In genomic region chr6:15792680-15793601, GRCm38 (mm10) we compare ENCODE assay signal across 9 mouse cellular contexts.
DNase-seq lines count a peak whose midpoint lies in the region; ATAC-seq and TF ChIP-seq lines count a peak whose summit lies in the region.
"Had no signal": no experiment of that assay in that cellular context is flagged by ENCODE, and none has a peak within 500 bp of the region (broad histone marks: within the 10 kb centered on the region; RNA-seq: fewer than 3 reads in every experiment).

No protein-coding gene starts in this region.

- no peak overlapping the region for H3K9ac ChIP-seq in heart, embryonic 16.5 days (ENCODE audit: low read length)
- H3K9ac ChIP-seq in neural tube, embryonic 15.5 days (replicated peaks): no peak overlapping the region
- no peak overlapping the region for H3K9ac ChIP-seq in hindbrain, embryonic 16.5 days (ENCODE audit: low read depth, low read length)
- H3K9ac ChIP-seq in forebrain, postnatal 0 days: no peak overlapping the region
- H3K9ac ChIP-seq: limb, embryonic 13.5 days had no signal

- peak; percentile 23 for DNase-seq in ovary, adult 18-20 months (ENCODE audit: low spot score)
- no peak for DNase-seq in ovary, postnatal 14 days (ENCODE audit: low spot score)
- DNase-seq in ovary, postnatal 10 days (ENCODE audit: low spot score): peak; percentile 9
- no peak for DNase-seq in forebrain, postnatal 0 days

- ATAC-seq in common myeloid progenitor, adult 5-6 weeks (replicated peaks; ENCODE audit: low read depth, poor library complexity, severe bottlenecking): peak; percentile 37
- ATAC-seq in heart, embryonic 16.5 days (replicated peaks; ENCODE audit: extremely low read depth, insufficient read depth, low FRiP score): 0 out of 2 replicates have a peak, but pooled peaks have one; percentile 14
- no peak for ATAC-seq in neural tube, embryonic 15.5 days (ENCODE audit: low FRiP score)
- ATAC-seq in hindbrain, embryonic 16.5 days: no peak
- no peak for ATAC-seq in forebrain, postnatal 0 days

- H3K27me3 ChIP-seq in heart, embryonic 16.5 days (ENCODE audit: control insufficient read depth, insufficient read depth, low read length): no peaks in the 10 kb centered on the region
- no peaks in the 10 kb centered on the region for H3K27me3 ChIP-seq in neural tube, embryonic 15.5 days (replicated peaks)
- no peaks in the 10 kb centered on the region for H3K27me3 ChIP-seq in hindbrain, embryonic 16.5 days (replicated peaks; ENCODE audit: control insufficient read depth, insufficient read depth, low read length)
- no peaks in the 10 kb centered on the region for H3K27me3 ChIP-seq in forebrain, postnatal 0 days (ENCODE audit: insufficient read depth, low read length)
- H3K27me3 ChIP-seq: limb, embryonic 13.5 days had no signal

- H3K4me1 ChIP-seq in heart, embryonic 16.5 days (ENCODE audit: control insufficient read depth, insufficient read depth, low read length): peaks cover 5% of the 10 kb centered on the region; the same call in 1 of the 2 replicates
- H3K4me1 ChIP-seq in neural tube, embryonic 15.5 days: peaks cover 5% of the 10 kb centered on the region
- no peaks in the 10 kb centered on the region for H3K4me1 ChIP-seq in hindbrain, embryonic 16.5 days (ENCODE audit: control insufficient read depth, insufficient read depth, low read depth, low read length)
- no peaks in the 10 kb centered on the region for H3K4me1 ChIP-seq in forebrain, postnatal 0 days (ENCODE audit: insufficient read depth)

- no peaks in the 10 kb centered on the region for H3K9me3 ChIP-seq in heart, embryonic 16.5 days (replicated peaks; ENCODE audit: control insufficient read depth, low read length)
- no peaks in the 10 kb centered on the region for H3K9me3 ChIP-seq in neural tube, embryonic 15.5 days (replicated peaks)
- no peaks in the 10 kb centered on the region for H3K9me3 ChIP-seq in hindbrain, embryonic 16.5 days (ENCODE audit: control insufficient read depth, low read length)
- H3K9me3 ChIP-seq in forebrain, postnatal 0 days (ENCODE audit: low read length): no peaks in the 10 kb centered on the region
- H3K9me3 ChIP-seq: limb, embryonic 13.5 days had no signal

- TF ChIP-seq CTCF in forebrain, postnatal 0 days (IDR thresholded peaks at IDR 0.05; ENCODE audit: low read depth): no peak

- peak overlapping the region; percentile 53 for H3K4me2 ChIP-seq in heart, embryonic 16.5 days (ENCODE audit: low read depth, low read length)
- H3K4me2 ChIP-seq in neural tube, embryonic 15.5 days: no peak overlapping the region
- no peak overlapping the region for H3K4me2 ChIP-seq in hindbrain, embryonic 16.5 days (ENCODE audit: low read length)
- H3K4me2 ChIP-seq in forebrain, postnatal 0 days (ENCODE audit: low read depth): no peak overlapping the region
- H3K4me2 ChIP-seq: limb, embryonic 13.5 days had no signal

- WGBS in heart, embryonic 16.5 days: 63% methylated on average over 12 of the region's 12 CpGs
- 71% methylated on average over 12 of the region's 12 CpGs for WGBS in neural tube, embryonic 15.5 days
- WGBS in hindbrain, embryonic 16.5 days: 72% methylated on average over 12 of the region's 12 CpGs
- 66% methylated on average over 12 of the region's 12 CpGs for WGBS in forebrain, postnatal 0 days

- H3K36me3 ChIP-seq in heart, embryonic 16.5 days (ENCODE audit: control insufficient read depth, insufficient read depth): no peaks in the 10 kb centered on the region; the same call in 1 of the 2 replicates
- H3K36me3 ChIP-seq in neural tube, embryonic 15.5 days: no peaks in the 10 kb centered on the region
- no peaks in the 10 kb centered on the region for H3K36me3 ChIP-seq in hindbrain, embryonic 16.5 days (ENCODE audit: control insufficient read depth, insufficient read depth, low read length)
- no peaks in the 10 kb centered on the region for H3K36me3 ChIP-seq in forebrain, postnatal 0 days (ENCODE audit: insufficient read depth)

- peak overlapping the region; percentile 16; the same call in 1 of the 2 replicates for H3K4me3 ChIP-seq in heart, embryonic 16.5 days (ENCODE audit: low read length)
- H3K4me3 ChIP-seq in neural tube, embryonic 15.5 days (replicated peaks): no peak overlapping the region
- H3K4me3 ChIP-seq in hindbrain, embryonic 16.5 days (ENCODE audit: low read length): no peak overlapping the region
- no peak overlapping the region for H3K4me3 ChIP-seq in forebrain, postnatal 0 days (ENCODE audit: low read depth, low read length)
- H3K4me3 ChIP-seq: limb, embryonic 13.5 days had no signal

- H3K27ac ChIP-seq in heart, embryonic 16.5 days (ENCODE audit: low read length): peak overlapping the region; percentile 25
- H3K27ac ChIP-seq in neural tube, embryonic 15.5 days (replicated peaks): no peak overlapping the region
- H3K27ac ChIP-seq in hindbrain, embryonic 16.5 days (ENCODE audit: low read depth, low read length): no peak overlapping the region
- no peak overlapping the region for H3K27ac ChIP-seq in forebrain, postnatal 0 days (ENCODE audit: low read depth, low read length)
- H3K27ac ChIP-seq: limb, embryonic 13.5 days had no signal

Comparison
In these comparisons a context has a peak if more than half of its experiments do, and no peak if none do; other contexts are left out.
1. DNase-seq: peak in ovary, adult 18-20 months (single experiment) and ovary, postnatal 10 days (single experiment); none in ovary, postnatal 14 days (single experiment) and forebrain, postnatal 0 days (single experiment).
2. ATAC-seq: peak in common myeloid progenitor, adult 5-6 weeks (single experiment) and heart, embryonic 16.5 days (single experiment); none in neural tube, embryonic 15.5 days (single experiment), hindbrain, embryonic 16.5 days (single experiment) and forebrain, postnatal 0 days (single experiment).